Mouse (Mus musculus): ENCODE measurements at regions not wholly inside any gene's neighbourhood (a gene's known extent, or its start where the extent isn't known, plus 50 kb on each side); places are given as distances from the start of the nearest gene placed in this dataset.

DNA sequence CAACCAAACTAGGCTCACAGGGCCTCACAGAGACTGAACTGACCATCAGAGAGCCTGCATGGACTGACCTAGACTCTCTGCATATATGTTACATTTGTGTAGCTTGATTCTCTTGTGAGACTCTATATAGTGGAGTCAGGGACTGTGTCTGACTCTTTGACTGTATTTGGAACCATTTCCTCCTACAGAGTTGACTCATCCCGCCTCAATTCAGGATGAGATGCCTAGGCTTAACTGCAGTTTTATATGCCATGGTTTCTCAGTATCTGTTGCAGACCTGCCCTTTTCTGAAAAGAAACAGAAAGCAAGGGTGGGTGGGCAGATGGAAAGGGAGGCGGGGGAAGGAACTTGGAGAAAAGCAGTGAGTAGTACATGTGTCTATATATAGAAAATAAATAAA, 441.9 kb downstream of the Tmem161b start:
- TF ChIP-seq CTCF (IDR thresholded peaks at IDR 0.05), result no peak
- no peak for TF ChIP-seq EP300 (IDR thresholded peaks at IDR 0.05)
